Mouse (Mus musculus): ENCODE measurements at regions not wholly inside any gene's neighbourhood (a gene's known extent, or its start where the extent isn't known, plus 50 kb on each side); places are given as distances from the start of the nearest gene placed in this dataset.

GRCm38 (mm10) chr17:66259697-66260096 is 136.4 kb downstream of the Ddx11 start:
- Histone ChIP-seq H3K36me3 (ENCODE audit: control insufficient read depth, insufficient read depth, low read length) (no peaks in the 10 kb centered on the region), H3K4me3 (ENCODE audit: insufficient read depth, low read depth, low read length) (no peak overlapping the region), H3K27me3 (replicated peaks; ENCODE audit: control insufficient read depth, insufficient read depth, low read length) (no peaks in the 10 kb centered on the region), H3K27ac (ENCODE audit: insufficient read depth, low read depth, low read length) (no peak overlapping the region), H3K4me1 (ENCODE audit: control insufficient read depth, insufficient read depth, low read length) (no peaks in the 10 kb centered on the region)
- TF ChIP-seq POLR2A (IDR thresholded peaks at IDR 0.05; ENCODE audit: low read depth, low read length) (no peak), CTCF (conservative IDR thresholded peaks at IDR 0.05; ENCODE audit: insufficient read depth, insufficient read length, low read depth, low read length) (no peak)
- no peak for DNase-seq
- WGBS: 79% methylated on average over 8 of the region's 8 CpGs

- Histone ChIP-seq H3K36me3 (ENCODE audit: control insufficient read depth, insufficient read depth, low read length) (no peaks in the 10 kb centered on the region), H3K4me1 (ENCODE audit: control insufficient read depth, insufficient read depth, low read length) (no peaks in the 10 kb centered on the region), H3K27ac (ENCODE audit: insufficient read depth, low read depth, low read length) (no peak overlapping the region), H3K4me3 (ENCODE audit: insufficient read depth, low read depth, low read length) (no peak overlapping the region), H3K27me3 (replicated peaks; ENCODE audit: control insufficient read depth, insufficient read depth, low read length) (no peaks in the 10 kb centered on the region)
- WGBS: 72% methylated on average over 4 of the region's 4 CpGs
- TF ChIP-seq CTCF (conservative IDR thresholded peaks at IDR 0.05; ENCODE audit: insufficient read depth, insufficient read length, low read depth, low read length) (no peak), POLR2A (IDR thresholded peaks at IDR 0.05; ENCODE audit: low read depth, low read length) (no peak)
- no peak for DNase-seq
Observed at GRCm38 (mm10) chr17:66262681-66263240, 139.4 kb downstream of the Ddx11 start.

GRCm38 (mm10) chr17:66263405-66263804 is 140.1 kb downstream of the Ddx11 start:
- no peak for DNase-seq
- no peak for TF ChIP-seq POLR2A (IDR thresholded peaks at IDR 0.05; ENCODE audit: low read depth, low read length)
- TF ChIP-seq CTCF (conservative IDR thresholded peaks at IDR 0.05; ENCODE audit: insufficient read depth, insufficient read length, low read depth, low read length): no peak
- Histone ChIP-seq H3K27ac (ENCODE audit: insufficient read depth, low read depth, low read length) (no peak overlapping the region), H3K4me1 (ENCODE audit: control insufficient read depth, insufficient read depth, low read length) (no peaks in the 10 kb centered on the region), H3K4me3 (ENCODE audit: insufficient read depth, low read depth, low read length) (no peak overlapping the region), H3K36me3 (ENCODE audit: control insufficient read depth, insufficient read depth, low read length) (no peaks in the 10 kb centered on the region), H3K27me3 (replicated peaks; ENCODE audit: control insufficient read depth, insufficient read depth, low read length) (no peaks in the 10 kb centered on the region)
- WGBS: 94% methylated on average over 4 of the region's 4 CpGs

GRCm38 (mm10) chr17:66266803-66267202 is 143.5 kb downstream of the Ddx11 start:
- no peak for TF ChIP-seq CTCF (conservative IDR thresholded peaks at IDR 0.05; ENCODE audit: insufficient read depth, insufficient read length, low read depth, low read length)
- no peak for TF ChIP-seq POLR2A (IDR thresholded peaks at IDR 0.05; ENCODE audit: low read depth, low read length)
- H3K27me3 ChIP-seq (replicated peaks; ENCODE audit: control insufficient read depth, insufficient read depth, low read length): no peaks in the 10 kb centered on the region
- H3K4me1 ChIP-seq (ENCODE audit: control insufficient read depth, insufficient read depth, low read length): no peaks in the 10 kb centered on the region
- no peak overlapping the region for H3K4me3 ChIP-seq (ENCODE audit: insufficient read depth, low read depth, low read length)
- 88% methylated on average over 5 of the region's 5 CpGs for WGBS
- no peak overlapping the region for H3K27ac ChIP-seq (ENCODE audit: insufficient read depth, low read depth, low read length)
- DNase-seq: no peak
- H3K36me3 ChIP-seq (ENCODE audit: control insufficient read depth, insufficient read depth, low read length): no peaks in the 10 kb centered on the region

GRCm38 (mm10) chr17:66267831-66268230 is 144.5 kb downstream of the Ddx11 start:
- TF ChIP-seq CTCF (conservative IDR thresholded peaks at IDR 0.05; ENCODE audit: insufficient read depth, insufficient read length, low read depth, low read length) (no peak), POLR2A (IDR thresholded peaks at IDR 0.05; ENCODE audit: low read depth, low read length) (no peak)
- 57% methylated on average over 6 of the region's 6 CpGs for WGBS
- Histone ChIP-seq H3K4me1 (ENCODE audit: control insufficient read depth, insufficient read depth, low read length) (no peaks in the 10 kb centered on the region), H3K27me3 (replicated peaks; ENCODE audit: control insufficient read depth, insufficient read depth, low read length) (no peaks in the 10 kb centered on the region), H3K27ac (ENCODE audit: insufficient read depth, low read depth, low read length) (no peak overlapping the region), H3K36me3 (ENCODE audit: control insufficient read depth, insufficient read depth, low read length) (no peaks in the 10 kb centered on the region), H3K4me3 (ENCODE audit: insufficient read depth, low read depth, low read length) (no peak overlapping the region)
- DNase-seq: no peak

GRCm38 (mm10) chr17:66269567-66269966 is 146.2 kb downstream of the Ddx11 start:
- H3K4me3 ChIP-seq (ENCODE audit: insufficient read depth, low read depth, low read length): no peak overlapping the region
- H3K27ac ChIP-seq (ENCODE audit: insufficient read depth, low read depth, low read length): no peak overlapping the region
- TF ChIP-seq POLR2A (IDR thresholded peaks at IDR 0.05; ENCODE audit: low read depth, low read length): no peak
- TF ChIP-seq CTCF (conservative IDR thresholded peaks at IDR 0.05; ENCODE audit: insufficient read depth, insufficient read length, low read depth, low read length): no peak
- no peaks in the 10 kb centered on the region for H3K27me3 ChIP-seq (replicated peaks; ENCODE audit: control insufficient read depth, insufficient read depth, low read length)
- 75% methylated on average over 6 of the region's 6 CpGs for WGBS
- H3K36me3 ChIP-seq (ENCODE audit: control insufficient read depth, insufficient read depth, low read length): no peaks in the 10 kb centered on the region
- no peaks in the 10 kb centered on the region for H3K4me1 ChIP-seq (ENCODE audit: control insufficient read depth, insufficient read depth, low read length)
- no peak for DNase-seq

- TF ChIP-seq POLR2A (IDR thresholded peaks at IDR 0.05; ENCODE audit: low read depth, low read length) (no peak), CTCF (conservative IDR thresholded peaks at IDR 0.05; ENCODE audit: insufficient read depth, insufficient read length, low read depth, low read length) (no peak)
- H3K4me1 ChIP-seq (ENCODE audit: control insufficient read depth, insufficient read depth, low read length): no peaks in the 10 kb centered on the region
- no peaks in the 10 kb centered on the region for H3K36me3 ChIP-seq (ENCODE audit: control insufficient read depth, insufficient read depth, low read length)
- H3K27me3 ChIP-seq (replicated peaks; ENCODE audit: control insufficient read depth, insufficient read depth, low read length): no peaks in the 10 kb centered on the region
- H3K27ac ChIP-seq (ENCODE audit: insufficient read depth, low read depth, low read length): no peak overlapping the region
- no peak for DNase-seq
- 88% methylated on average over 7 of the region's 7 CpGs for WGBS
- no peak overlapping the region for H3K4me3 ChIP-seq (ENCODE audit: insufficient read depth, low read depth, low read length)
Observed at GRCm38 (mm10) chr17:66271906-66272305, 148.6 kb downstream of the Ddx11 start.
